Mouse (Mus musculus) ES-CJ7 (cell line): ENCODE data around the gene Abcc12.

ENCODE experiments used
- DNase-seq: peaks from one replicate; pipeline ENCODE4 v3.0.0; 2011; ENCODE audit warnings: low read depth, low spot score

Gene Abcc12

GRCm38 (mm10) chr8:86578693-86579092 is 1.8 kb downstream of the Abcc12 start:
- no peak for DNase-seq

GRCm38 (mm10) chr8:86578076-86578475 is 2.4 kb downstream of the Abcc12 start:
- DNase-seq: no peak

- DNase-seq: no peak
Measured at GRCm38 (mm10) chr8:86577547-86577946, 2.9 kb downstream of the Abcc12 start.

- DNase-seq: no peak
Measured at GRCm38 (mm10) chr8:86563674-86564073, 16.8 kb downstream of the Abcc12 start.

- DNase-seq: no peak
Measured at GRCm38 (mm10) chr8:86561737-86562136, 18.7 kb downstream of the Abcc12 start.

GRCm38 (mm10) chr8:86560688-86561065 is 19.8 kb downstream of the Abcc12 start:
- no peak for DNase-seq

GRCm38 (mm10) chr8:86559947-86560687 is 20.4 kb downstream of the Abcc12 start:
- no peak for DNase-seq

- no peak for DNase-seq
Measured at GRCm38 (mm10) chr8:86557186-86558045, 23.1 kb downstream of the Abcc12 start.

- no peak for DNase-seq
Measured at GRCm38 (mm10) chr8:86555564-86555963, 24.9 kb downstream of the Abcc12 start.

GRCm38 (mm10) chr8:86554220-86554891 is 26.1 kb downstream of the Abcc12 start:
- DNase-seq: no peak

GRCm38 (mm10) chr8:86550516-86550915 is 30.0 kb downstream of the Abcc12 start:
- DNase-seq: peak; percentile 16

GRCm38 (mm10) chr8:86546001-86546400 is 34.5 kb downstream of the Abcc12 start:
- DNase-seq: no peak

GRCm38 (mm10) chr8:86540906-86541305 is 39.6 kb downstream of the Abcc12 start:
- no peak for DNase-seq

- no peak for DNase-seq
Measured at GRCm38 (mm10) chr8:86540376-86540775, 40.1 kb downstream of the Abcc12 start.

GRCm38 (mm10) chr8:86536663-86536987 is 43.9 kb downstream of the Abcc12 start:
- no peak for DNase-seq

- peak; percentile 74 for DNase-seq
Measured at GRCm38 (mm10) chr8:86535791-86536662, 44.5 kb downstream of the Abcc12 start.

- no peak for DNase-seq
Measured at GRCm38 (mm10) chr8:86535068-86535560, 45.4 kb downstream of the Abcc12 start.

- DNase-seq: no peak
Measured at GRCm38 (mm10) chr8:86529714-86530113, 50.8 kb downstream of the Abcc12 start.

GRCm38 (mm10) chr8:86527336-86528029 is 53.0 kb downstream of the Abcc12 start:
- no peak for DNase-seq

- DNase-seq: no peak
Measured at GRCm38 (mm10) chr8:86526808-86527207, 53.7 kb downstream of the Abcc12 start.

GRCm38 (mm10) chr8:86514203-86514602 is 66.3 kb downstream of the Abcc12 start:
- DNase-seq: no peak
